ENCODE assay signal across 4 mouse cellular contexts in the genomic region with DNA sequence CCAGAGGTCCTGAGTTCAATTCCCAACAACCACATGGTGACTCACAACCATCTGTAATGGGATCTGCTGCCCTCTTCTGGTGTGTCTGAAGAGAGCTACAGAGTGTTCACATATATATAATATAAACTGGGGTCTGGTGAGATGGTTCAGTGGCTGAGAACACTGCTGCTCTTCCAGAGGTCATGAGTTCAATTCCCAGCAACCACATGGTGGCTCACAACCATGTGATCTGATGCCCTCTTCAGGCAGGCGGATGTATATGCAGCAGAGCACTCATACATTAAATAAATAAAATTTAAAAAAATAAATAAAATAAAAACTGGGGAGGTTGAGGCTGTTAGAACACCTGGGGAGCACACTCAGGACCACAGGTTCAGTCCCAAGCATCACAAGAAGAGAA. TPM values are rescaled to one million over a fixed set of nuclear protein-coding genes. Genes with fewer than 3 reads are reported as not detected.
"Had no signal": no experiment of that assay in that cellular context is flagged by ENCODE, and none has a peak within 500 bp of the region (broad histone marks: within the 10 kb centered on the region; RNA-seq: fewer than 3 reads in every experiment).

No protein-coding gene starts in this region.

RNA-seq across cellular contexts. Expression of gene C1s2, which starts 50.8 kb away (rescaled TPM):
- total RNA-seq: megakaryocyte, adult 5-6 weeks had no signal
- polyA plus RNA-seq: limb, embryonic 10.5 days; liver, embryonic 11.5 days; neural tube, embryonic 13.5 days had no signal
